Mouse (Mus musculus) naive thymus-derived CD4-positive, alpha-beta T cell, adult 2 months (primary cell): ENCODE measurements around the gene Srgap3.
A peak's percentile ranks its signal among the peaks of the same experiment; 100 is the strongest.
"Not testable (repeated sequence)": the region's sequence is repeated elsewhere in the genome, so short reads cannot be mapped to it uniquely, and the experiment has no call there.

Experiments
- DNase-seq: peaks from one replicate; pipeline ENCODE4 v3.0.0-alpha.2; 2011; ENCODE audit warnings: low read depth

Gene Srgap3

GRCm38 (mm10) chr6:112752007-112752406 lies 195.1 kb downstream of the Srgap3 start:
- DNase-seq: no peak

DNA sequence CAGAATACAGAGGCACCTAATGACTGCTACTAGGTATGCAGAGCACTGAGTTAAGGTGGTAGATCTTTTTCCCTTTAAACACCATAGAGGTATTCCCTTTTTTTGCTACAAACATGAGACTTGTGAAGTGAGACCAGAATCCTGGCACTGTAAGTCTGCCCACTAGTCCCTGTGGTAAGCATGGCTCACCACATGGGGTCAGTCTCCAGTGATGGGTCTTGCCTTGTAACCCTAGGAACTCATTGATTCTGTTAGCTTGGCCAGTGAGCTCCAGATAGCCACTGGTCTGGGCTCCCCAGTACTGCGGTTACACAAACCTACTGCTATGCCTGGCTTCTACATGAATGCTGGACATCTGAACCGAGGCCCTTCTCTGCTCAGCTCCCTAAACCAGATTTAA lies 204.8 kb downstream of the Srgap3 start:
- DNase-seq: no peak

DNA sequence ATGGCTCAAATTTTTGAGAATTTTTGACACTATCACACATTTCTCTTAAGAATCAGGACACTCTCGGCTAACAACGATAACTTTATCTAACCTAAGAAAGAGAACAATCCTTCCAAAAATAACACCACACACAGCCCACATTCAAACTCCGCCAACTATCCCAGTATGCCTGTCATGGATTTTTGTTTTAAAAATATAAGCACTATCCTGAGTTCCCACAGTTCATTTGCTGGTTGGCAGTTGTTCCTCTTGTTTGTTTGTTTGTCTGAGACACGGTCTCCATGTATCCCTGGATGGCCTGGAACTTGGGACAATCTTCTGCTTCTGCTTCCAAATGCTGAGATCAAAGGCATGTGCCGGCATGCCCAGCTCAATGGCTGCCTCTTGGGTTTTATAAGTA lies 205.3 kb downstream of the Srgap3 start:
- no peak for DNase-seq

DNA sequence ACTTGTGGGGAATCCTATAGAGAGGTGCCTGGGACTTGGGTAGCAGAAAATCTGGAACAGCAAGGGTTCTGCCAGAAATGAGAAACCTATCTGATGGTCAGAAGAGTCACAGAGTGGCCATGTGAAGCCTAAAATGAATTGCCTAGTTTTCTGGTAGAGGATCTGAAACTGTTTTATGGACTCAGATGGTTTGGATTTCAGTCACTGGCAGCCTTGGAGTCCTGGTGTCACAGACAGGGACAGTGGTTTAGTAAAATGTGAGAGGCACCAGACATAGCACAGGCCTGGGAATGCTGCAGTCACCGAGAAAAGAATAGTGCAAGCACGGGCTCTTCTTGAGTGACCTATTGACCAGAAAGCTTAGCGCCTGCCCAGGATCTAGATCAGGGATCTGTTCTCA lies 207.4 kb downstream of the Srgap3 start:
- DNase-seq: no peak

GRCm38 (mm10) chr6:112738924-112739323 lies 208.1 kb downstream of the Srgap3 start:
- no peak for DNase-seq

GRCm38 (mm10) chr6:112736471-112736870 lies 210.6 kb downstream of the Srgap3 start:
- DNase-seq: no peak

DNA sequence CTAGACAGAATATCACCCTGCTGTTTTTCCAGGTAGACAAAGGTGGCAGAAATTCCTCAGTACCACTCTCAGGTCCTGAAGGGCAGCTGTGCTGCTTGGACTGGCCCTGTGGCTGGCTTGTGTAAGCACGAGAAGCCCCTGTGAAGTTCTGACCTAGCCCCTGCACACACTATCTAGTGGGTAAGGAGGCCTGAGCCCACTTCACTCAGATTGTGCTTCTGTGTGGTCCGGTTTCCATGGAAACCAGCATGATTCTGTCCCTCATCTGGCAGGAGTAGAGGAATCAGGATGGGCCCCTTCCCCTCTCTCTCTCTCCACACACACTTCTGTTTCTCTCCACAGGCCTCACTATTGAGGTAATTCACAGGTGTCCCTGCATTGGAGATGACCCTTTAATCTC lies 212.0 kb downstream of the Srgap3 start:
- no peak for DNase-seq

DNA sequence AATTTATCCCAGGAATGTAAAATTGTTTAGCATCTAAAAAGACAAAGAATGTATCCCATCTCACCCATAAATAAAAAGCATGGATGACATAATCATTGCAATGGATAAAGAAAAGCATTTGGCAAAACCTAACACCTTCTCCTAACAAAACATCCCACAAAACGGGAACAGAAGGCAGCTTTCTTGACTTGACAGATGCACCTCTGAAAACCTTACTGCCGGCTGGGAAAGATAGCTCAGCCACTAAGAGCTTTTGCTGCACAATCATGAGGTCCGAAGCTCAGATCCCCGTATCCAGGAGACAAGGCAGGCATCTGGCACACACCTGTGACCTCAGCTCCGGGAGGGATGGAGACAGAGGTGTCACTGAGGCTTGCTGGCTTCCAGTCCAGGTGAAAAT lies 213.1 kb downstream of the Srgap3 start:
- DNase-seq: no peak

DNA sequence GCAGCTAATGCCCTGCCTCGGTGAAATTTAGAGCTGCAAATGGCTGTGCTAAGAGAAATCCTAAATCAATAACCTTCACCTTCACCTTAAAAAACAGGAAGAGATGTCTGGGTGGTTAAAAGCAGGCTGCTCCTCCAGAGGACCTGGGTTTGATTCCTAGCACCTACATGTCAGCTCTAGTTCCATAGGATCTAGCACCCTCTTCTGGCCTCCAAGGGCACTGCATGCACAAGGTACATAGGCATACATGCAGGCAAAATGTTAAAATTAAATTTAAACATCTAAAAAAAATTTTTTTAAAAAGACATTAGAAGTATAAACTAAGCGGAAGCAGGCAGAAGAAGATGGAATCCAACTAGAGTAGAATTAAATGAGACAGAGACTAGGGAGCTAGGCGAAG lies 214.6 kb downstream of the Srgap3 start:
- DNase-seq: no peak

GRCm38 (mm10) chr6:112731386-112731785 lies 215.7 kb downstream of the Srgap3 start:
- DNase-seq: no peak

DNA sequence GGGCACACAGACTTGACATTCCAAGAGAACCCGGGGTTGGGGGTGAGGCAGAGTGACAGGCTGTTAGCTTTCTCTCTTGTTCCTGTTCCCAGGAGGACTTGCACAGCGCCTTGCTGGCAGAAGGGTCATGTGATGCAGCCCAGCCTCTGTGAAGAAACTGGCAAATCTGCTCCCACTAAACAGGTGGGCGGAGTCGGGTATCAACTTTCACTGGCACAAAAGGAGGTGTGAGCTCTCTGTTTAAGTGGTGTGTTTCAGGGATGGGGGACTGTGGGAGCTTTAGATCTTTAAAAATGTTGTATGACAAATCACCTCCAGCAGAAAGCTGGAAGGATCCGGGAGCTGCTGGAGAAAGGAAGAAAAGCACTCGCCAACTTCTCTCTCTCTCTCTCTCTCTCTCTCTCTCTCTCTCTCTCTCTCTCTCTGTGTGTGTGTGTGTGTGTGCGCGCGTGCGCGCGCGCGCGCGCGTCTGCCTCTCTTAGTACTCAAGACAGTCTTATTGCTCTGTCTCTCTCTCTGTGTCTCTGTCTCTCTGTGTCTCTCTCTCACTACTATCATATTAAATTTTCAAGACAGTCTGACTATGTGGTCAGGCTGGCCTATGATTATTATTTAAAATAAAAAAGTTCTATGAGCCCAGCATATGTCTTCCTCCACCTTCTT lies 218.2 kb downstream of the Srgap3 start:
- peak; percentile 8 for DNase-seq

DNA sequence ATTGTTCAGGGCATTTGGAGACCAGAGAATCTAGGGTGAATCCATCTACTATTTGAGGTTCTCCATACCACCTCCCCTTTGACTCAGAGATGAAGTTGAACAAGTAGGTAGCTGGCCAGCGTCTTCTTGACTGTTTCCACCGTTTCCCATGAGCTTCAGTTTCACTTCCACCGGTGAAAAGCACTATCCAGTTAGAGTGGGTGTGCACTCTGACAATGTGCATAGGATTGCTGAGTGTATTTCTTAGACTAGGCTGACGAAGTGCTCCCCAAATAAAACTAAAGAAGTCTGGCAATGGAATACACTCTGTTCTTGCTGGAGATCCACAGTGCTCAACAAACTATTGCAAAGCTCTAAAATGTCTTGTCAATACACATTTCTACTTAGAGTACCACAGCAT lies 221.6 kb downstream of the Srgap3 start:
- no peak for DNase-seq

- DNase-seq: no peak
Observed at GRCm38 (mm10) chr6:112720409-112721080, 226.5 kb downstream of the Srgap3 start.

- DNase-seq: no peak
Observed at GRCm38 (mm10) chr6:112719983-112720382, 227.1 kb downstream of the Srgap3 start.

DNA sequence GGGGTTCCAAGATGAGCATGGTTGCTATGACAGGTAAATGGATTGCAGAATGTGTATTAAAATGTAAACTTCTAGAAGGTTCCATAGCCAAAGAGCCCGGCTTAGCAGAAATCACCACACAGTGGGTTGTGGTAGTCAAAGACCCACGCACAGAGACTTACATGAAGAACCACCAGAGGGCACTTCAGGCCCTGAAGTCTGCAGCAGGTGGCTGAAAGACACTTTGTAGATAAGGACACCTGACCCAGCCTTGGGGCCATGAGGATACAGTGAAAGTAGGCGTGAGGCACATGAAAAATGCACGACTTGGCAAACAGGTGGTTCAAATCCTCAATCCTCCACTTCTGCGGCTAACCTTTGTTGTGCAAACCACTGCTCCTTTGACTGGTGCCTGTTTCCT lies 229.9 kb downstream of the Srgap3 start:
- peak; percentile 24 for DNase-seq

- DNase-seq: no peak
Observed at GRCm38 (mm10) chr6:112713951-112714350, 233.1 kb downstream of the Srgap3 start.

DNA sequence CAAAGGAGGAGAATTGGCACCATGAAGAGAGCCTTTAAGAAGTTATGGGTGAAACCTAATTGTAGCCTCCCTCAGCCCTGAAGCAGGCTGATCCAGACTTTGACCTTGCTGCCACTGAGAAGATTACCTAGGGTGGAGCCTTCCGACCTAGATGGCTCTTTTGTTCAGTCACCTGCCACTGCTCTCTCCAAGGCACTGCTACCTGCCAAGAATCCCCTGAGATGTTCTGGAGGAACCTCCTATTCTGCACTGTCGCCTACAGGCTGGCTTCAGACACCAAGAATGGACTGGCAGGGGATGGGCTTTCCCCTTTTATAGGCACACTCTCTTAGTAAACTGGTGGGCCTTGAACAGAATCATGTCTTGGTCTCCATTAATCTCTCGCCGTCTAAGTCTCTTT lies 244.8 kb downstream of the Srgap3 start:
- DNase-seq: not testable (repeated sequence)

- peak; percentile 69 for DNase-seq
Observed at GRCm38 (mm10) chr6:112700392-112700791, 246.7 kb downstream of the Srgap3 start.

GRCm38 (mm10) chr6:112699115-112699514 lies 248.0 kb downstream of the Srgap3 start:
- no peak for DNase-seq

- DNase-seq: peak; percentile 94
Observed at GRCm38 (mm10) chr6:112696056-112696950, 250.8 kb downstream of the Srgap3 start, which contains the start of gene Rad18. TSS of gene Rad18 (minus strand) at chr6:112696686.

GRCm38 (mm10) chr6:112694492-112694891 lies 252.6 kb downstream of the Srgap3 start:
- no peak for DNase-seq

DNA sequence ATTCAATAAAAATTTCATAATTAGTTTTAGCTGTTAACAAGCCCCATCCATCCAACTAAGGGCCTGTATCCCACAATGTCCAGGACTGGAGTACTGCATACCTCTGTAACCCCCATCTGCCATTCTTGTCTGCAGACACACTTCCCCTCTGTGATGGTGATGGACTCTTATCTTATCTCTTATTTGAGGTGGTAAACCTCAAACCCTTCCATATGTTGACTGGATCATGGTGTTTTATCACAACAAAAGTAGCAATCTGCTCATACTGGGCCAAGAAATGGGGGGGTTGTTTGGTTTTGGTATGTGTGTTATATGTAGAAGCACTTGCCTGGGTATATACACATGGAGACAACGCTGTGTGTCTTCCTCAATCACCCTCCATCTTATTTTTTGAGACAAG lies 255.5 kb downstream of the Srgap3 start:
- no peak for DNase-seq

- no peak for DNase-seq
Observed at GRCm38 (mm10) chr6:112688033-112688432, 259.0 kb downstream of the Srgap3 start.
